Mouse (Mus musculus) heart, embryonic 11.5 days (tissue): Measurements from ENCODE around the gene Slc51b. TPM values are rescaled to one million over a fixed set of nuclear protein-coding genes. Genes with fewer than 3 reads are reported as not detected.

Source experiments
- ATAC-seq: fragments of 200-750 bp; cut with Nextera tagmentation; replicated peaks from 2 replicates; pipeline ENCODE4 v1.8.0; 2017; ENCODE audit warnings: moderate library complexity; ENCODE audit not compliant: insufficient number of reproducible peaks, low FRiP score, low TSS enrichment
- H3K27ac ChIP-seq: fragments of 300-500 bp; sonication (generic); 2 replicates; pipeline ENCODE4 v1.5.1; 2014; ENCODE audit warnings: mild to moderate bottlenecking, low read depth, low read length
- H3K27me3 ChIP-seq: fragments of 300-500 bp; sonication (generic); 2 replicates; pipeline ENCODE4 v1.6.1; 2014; ENCODE audit warnings: mild to moderate bottlenecking, low read length, mixed read lengths; ENCODE audit not compliant: control insufficient read depth, insufficient read depth
- H3K36me3 ChIP-seq: fragments of 300-500 bp; sonication (generic); 2 replicates; pipeline ENCODE4 v1.6.1; 2014; ENCODE audit warnings: mild to moderate bottlenecking, low read length, moderate library complexity, mixed read lengths; ENCODE audit not compliant: control insufficient read depth, insufficient read depth
- H3K4me1 ChIP-seq: fragments of 300-500 bp; sonication (generic); 2 replicates; pipeline ENCODE4 v1.6.1; 2014; ENCODE audit warnings: low read length; ENCODE audit not compliant: control insufficient read depth, insufficient read depth
- H3K4me2 ChIP-seq: fragments of 300-500 bp; sonication (generic); 2 replicates; pipeline ENCODE4 v1.6.1; 2014; ENCODE audit warnings: mild to moderate bottlenecking, moderate library complexity
- H3K4me3 ChIP-seq: fragments of 300-500 bp; sonication (generic); 2 replicates; pipeline ENCODE4 v1.5.1; 2014; ENCODE audit warnings: low read depth, low read length
- H3K9ac ChIP-seq: fragments of 300-500 bp; sonication (generic); 2 replicates; pipeline ENCODE4 v1.6.1; 2014; ENCODE audit warnings: mild to moderate bottlenecking, low read depth, low read length, moderate library complexity
- H3K9me3 ChIP-seq: fragments of 300-500 bp; sonication (generic); replicated peaks from 2 replicates; pipeline ENCODE4 v1.6.1; 2016; ENCODE audit warnings: low read length; ENCODE audit not compliant: control insufficient read depth
- WGBS: fragments of 180-500 bp; shearing (Covaris S2); extraction: QIAGEN DNeasy Blood & Tissue Kit; methylation state at CpG from one replicate; pipeline ENCODE4 v1.1.7; 2014; ENCODE audit not compliant: insufficient replicate concordance; 5-methylcytosine and 5-hydroxymethylcytosine counted together
- polyA plus RNA-seq: library from polyadenylated mRNA; unstranded; fragments of >200 nt; fragmentation: Nextera tagmentation; extraction: Ambion mirVana; gene quantifications from 2 replicates; pipeline ENCODE4 v1.2.1, GENCODE M21; 2014

Gene Slc51b
- polyA plus RNA-seq, 1 experiment from 2014 or later: not detected

GRCm38 (mm10) chr9:65390752-65391612, 31.8 kb downstream of the Slc51b start:
- H3K9me3 ChIP-seq: no peaks in the 10 kb centered on the region
- peak overlapping the region; percentile 44 for H3K9ac ChIP-seq
- ATAC-seq: peak; percentile 49; the same call in 1 of the 2 replicates
- H3K36me3 ChIP-seq: no peaks in the 10 kb centered on the region
- peaks cover 39% of the 10 kb centered on the region for H3K27me3 ChIP-seq
- peak overlapping the region; percentile 62 for H3K4me2 ChIP-seq
- 15% methylated on average over 96 of the region's 96 CpGs for WGBS
- no peak overlapping the region for H3K27ac ChIP-seq
- H3K4me1 ChIP-seq: peaks cover 13% of the 10 kb centered on the region
- H3K4me3 ChIP-seq: peak overlapping the region; percentile 43

GRCm38 (mm10) chr9:65386373-65387140, 36.2 kb downstream of the Slc51b start:
- no peak overlapping the region for H3K27ac ChIP-seq
- no peaks in the 10 kb centered on the region for H3K9me3 ChIP-seq
- peaks cover 3% of the 10 kb centered on the region for H3K4me1 ChIP-seq
- no peaks in the 10 kb centered on the region for H3K36me3 ChIP-seq
- WGBS: 32% methylated on average over 8 of the region's 8 CpGs
- H3K4me3 ChIP-seq: no peak overlapping the region
- H3K27me3 ChIP-seq: peaks cover 23% of the 10 kb centered on the region
- no peak for ATAC-seq
- no peak overlapping the region; the same call in 1 of the 2 replicates for H3K4me2 ChIP-seq
- H3K9ac ChIP-seq: no peak overlapping the region

- WGBS: 45% methylated on average over 3 of the region's 3 CpGs
Measured at GRCm38 (mm10) chr9:65384276-65384675, 38.5 kb downstream of the Slc51b start.

DNA sequence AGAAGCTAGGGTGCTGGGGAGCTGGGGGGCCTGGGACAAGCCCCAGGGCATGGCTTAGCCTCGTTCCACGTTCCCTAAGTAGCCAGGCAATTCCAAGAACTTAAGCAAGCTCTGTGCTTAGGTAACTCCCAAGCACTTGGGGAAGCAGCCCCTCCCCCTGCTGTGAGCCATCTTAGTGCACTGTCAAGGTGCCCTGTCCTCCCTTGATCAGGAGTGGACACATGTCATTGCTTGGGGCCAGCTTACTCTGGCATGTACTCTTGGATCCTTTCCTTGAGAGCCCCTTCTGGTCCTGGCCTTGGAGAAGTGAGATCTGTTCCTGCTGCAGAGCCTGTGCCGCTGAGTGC, 40.0 kb downstream of the Slc51b start:
- H3K27ac ChIP-seq: no peak overlapping the region
- no peaks in the 10 kb centered on the region for H3K36me3 ChIP-seq
- no peaks in the 10 kb centered on the region; the same call in 1 of the 2 replicates for H3K4me1 ChIP-seq
- no peak overlapping the region for H3K4me3 ChIP-seq
- WGBS: 51% methylated on average over 3 of the region's 3 CpGs
- H3K27me3 ChIP-seq: no peaks in the 10 kb centered on the region
- no peak overlapping the region for H3K4me2 ChIP-seq
- H3K9me3 ChIP-seq: no peaks in the 10 kb centered on the region
- no peak overlapping the region for H3K9ac ChIP-seq
- ATAC-seq: no peak

More at GRCm38 (mm10) chr9:65384276-65384675, 38.5 kb downstream of the Slc51b start:
- Histone ChIP-seq H3K27ac (no peak overlapping the region), H3K4me2 (no peak overlapping the region), H3K27me3 (peaks cover 2% of the 10 kb centered on the region; the same call in 1 of the 2 replicates), H3K9me3 (no peaks in the 10 kb centered on the region), H3K9ac (no peak overlapping the region), H3K4me3 (no peak overlapping the region), H3K36me3 (no peaks in the 10 kb centered on the region), H3K4me1 (no peaks in the 10 kb centered on the region; the same call in 1 of the 2 replicates)
- ATAC-seq: no peak

DNA sequence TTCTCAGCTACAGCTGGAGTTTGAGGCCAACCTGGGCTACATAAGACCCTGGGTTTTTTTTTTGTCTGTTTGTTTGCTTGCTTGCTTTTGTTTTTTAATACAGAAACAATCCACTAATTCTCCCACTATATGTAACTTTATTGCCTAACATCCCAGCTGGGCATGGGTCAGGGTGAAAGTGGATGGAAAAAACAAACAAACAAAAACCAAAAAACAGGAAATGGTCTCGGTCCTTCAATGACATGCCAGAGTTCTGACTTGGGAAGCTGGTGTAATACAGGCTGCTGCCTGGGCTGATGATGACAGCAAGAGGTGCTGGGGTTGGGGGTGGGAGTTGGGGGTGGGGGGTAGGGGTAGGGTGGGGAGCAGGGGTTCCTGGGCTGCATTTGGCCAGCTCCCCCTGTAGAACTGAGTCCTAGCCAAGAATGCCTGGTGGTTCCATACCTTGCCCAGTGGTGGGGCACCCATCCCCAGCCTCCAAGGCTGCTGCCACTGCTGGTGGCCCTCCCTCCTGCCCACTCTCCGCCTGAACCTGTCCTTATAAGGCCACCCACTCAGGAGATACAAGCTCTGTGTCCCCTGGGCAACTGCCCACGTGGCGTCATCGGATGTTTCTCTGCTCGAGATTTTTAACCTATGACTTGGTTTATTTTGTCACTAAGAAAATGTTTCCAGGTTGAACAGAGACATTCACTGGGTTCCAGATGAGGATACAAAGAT, 40.6 kb downstream of the Slc51b start:
- Histone ChIP-seq H3K27ac (no peak overlapping the region), H3K36me3 (no peaks in the 10 kb centered on the region), H3K9ac (no peak overlapping the region), H3K4me1 (no peaks in the 10 kb centered on the region; the same call in 1 of the 2 replicates), H3K4me3 (no peak overlapping the region), H3K9me3 (no peaks in the 10 kb centered on the region), H3K4me2 (no peak overlapping the region), H3K27me3 (no peaks in the 10 kb centered on the region)
- ATAC-seq: no peak
- WGBS: 64% methylated on average over 6 of the region's 6 CpGs

DNA sequence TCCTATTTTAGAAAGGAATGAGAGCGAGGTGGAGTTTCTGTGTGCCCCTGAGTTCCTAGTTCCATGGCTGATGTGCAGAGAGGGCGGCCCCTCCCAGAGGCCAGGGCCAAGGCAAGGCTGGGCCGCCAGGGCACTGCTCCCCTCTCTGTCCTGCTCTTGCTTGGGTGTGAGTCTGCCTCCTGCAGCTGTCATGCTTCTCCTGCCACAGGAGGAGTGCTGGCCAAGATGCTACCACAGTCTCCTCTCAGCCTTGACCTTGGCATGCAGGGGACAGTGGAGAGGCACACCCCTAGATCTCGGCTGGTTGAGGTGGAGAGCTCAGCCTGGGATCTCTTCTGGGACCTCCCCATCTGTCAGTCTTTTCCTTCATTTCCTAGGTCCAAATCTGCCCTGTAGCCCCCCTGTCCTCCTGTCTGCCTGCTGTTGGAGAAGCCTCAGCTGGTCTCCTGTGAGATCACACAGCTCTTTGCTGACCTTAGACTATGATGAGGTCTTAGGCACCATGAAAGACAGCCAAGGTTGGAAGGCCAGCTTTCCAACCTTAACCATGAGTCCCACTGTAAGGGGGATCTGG, 41.7 kb downstream of the Slc51b start:
- ATAC-seq: no peak
- WGBS: 58% methylated on average over 4 of the region's 4 CpGs

GRCm38 (mm10) chr9:65375163-65375934, 47.4 kb downstream of the Slc51b start:
- Histone ChIP-seq H3K27ac (no peak overlapping the region), H3K4me2 (no peak overlapping the region), H3K9me3 (no peaks in the 10 kb centered on the region), H3K27me3 (no peaks in the 10 kb centered on the region), H3K4me1 (0 out of 2 replicates have a peak, but pooled peaks cover 3% of the 10 kb centered on the region), H3K36me3 (no peaks in the 10 kb centered on the region), H3K9ac (no peak overlapping the region), H3K4me3 (no peak overlapping the region)
- WGBS: 85% methylated on average over 9 of the region's 9 CpGs
- no peak for ATAC-seq

More for the DNA sequence above, 41.7 kb downstream of the Slc51b start:
- Histone ChIP-seq H3K4me1 (no peaks in the 10 kb centered on the region; the same call in 1 of the 2 replicates), H3K9me3 (no peaks in the 10 kb centered on the region), H3K9ac (no peak overlapping the region), H3K36me3 (no peaks in the 10 kb centered on the region), H3K4me2 (no peak overlapping the region), H3K27ac (no peak overlapping the region), H3K27me3 (no peaks in the 10 kb centered on the region), H3K4me3 (no peak overlapping the region)
